Mouse (Mus musculus): ENCODE data around the gene Fhod1. TPM values are rescaled to one million over a fixed set of nuclear protein-coding genes. Genes with fewer than 3 reads are reported as not detected.

The Fhod1 gene
- total RNA-seq (2014; fragmentation: Nextera tagmentation) (2.3 and 4.7 TPM in 2 replicates), total RNA-seq (2017) (1.7 and 3.3 TPM in 2 replicates), polyA plus RNA-seq (2012) (6.0 and 6.1 TPM in 2 replicates)

DNA sequence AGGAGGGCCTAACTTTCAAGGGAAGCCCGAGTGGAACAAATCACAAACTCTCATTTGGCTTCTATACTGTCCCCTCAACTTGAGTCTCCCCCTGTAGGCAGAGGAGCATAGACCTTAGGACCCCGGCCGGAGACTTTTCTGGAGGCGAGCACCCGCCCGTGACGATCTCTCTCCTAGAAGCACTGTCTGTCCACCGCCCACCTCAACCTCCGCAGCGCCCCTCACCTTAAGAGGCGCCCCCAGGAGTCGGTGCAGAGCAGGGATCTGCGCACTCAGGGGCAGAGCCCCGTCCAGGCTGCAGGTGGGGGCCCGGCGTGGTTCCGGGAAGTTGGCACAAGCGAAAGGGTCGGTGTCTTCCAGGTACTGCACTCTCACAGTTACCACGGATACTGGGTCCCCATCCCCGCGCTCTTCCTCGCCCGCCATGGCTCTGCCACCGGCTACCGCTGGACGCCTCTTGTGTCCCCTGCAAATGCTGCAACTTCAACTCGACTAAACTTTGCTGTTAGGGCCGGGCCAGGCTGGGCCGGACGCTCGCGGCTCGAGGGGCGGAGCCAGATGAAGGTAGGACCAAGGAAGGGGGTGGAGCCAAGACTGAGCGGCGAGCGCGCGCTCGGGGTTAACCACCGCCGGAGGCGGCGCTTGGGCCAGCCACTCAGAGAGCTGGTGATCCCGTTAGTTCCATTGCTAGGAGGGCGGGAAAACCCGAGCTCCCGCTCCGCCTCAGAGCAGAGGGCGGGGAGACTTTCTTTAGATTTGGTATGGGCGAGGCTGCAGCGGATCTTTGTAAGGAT is at the start of gene Fhod1:
Fhod1 (minus strand) TSS at position 526 of the 794 bp plus-strand sequence.
- Histone ChIP-seq H3K27me3 (ENCODE audit: insufficient read depth, low read length) (peaks cover 48% of the 10 kb centered on the region), H3K36me3 (replicated peaks) (peaks cover 4% of the 10 kb centered on the region), H3K4me3 (ENCODE audit: low read depth, low read length) (peak within 1 kb of the TSS; percentile 74), H3K9me3 (replicated peaks) (no peaks in the 10 kb centered on the region), H3K4me1 (ENCODE audit: insufficient read depth, low read depth, low read length) (peaks cover 68% of the 10 kb centered on the region)
- TF ChIP-seq TAL1 (conservative IDR thresholded peaks at IDR 0.05; ENCODE audit: low read depth, low read length) (no peak), GATA2 (IDR thresholded peaks at IDR 0.05; ENCODE audit: borderline replicate concordance, low read depth, low read length) (no peak), GATA1 (IDR thresholded peaks at IDR 0.05; ENCODE audit: borderline replicate concordance, low read length) (no peak), POLR2AphosphoS5 (IDR thresholded peaks at IDR 0.05; ENCODE audit: insufficient replicate concordance, low read depth, low read length) (no peak), CTCF (IDR thresholded peaks at IDR 0.05; ENCODE audit: low read depth, low read length) (no peak)
- peak; percentile 87 for ATAC-seq (ENCODE audit: extremely low read depth, insufficient number of reproducible peaks, low FRiP score, poor library complexity, severe bottlenecking)
- peak; percentile 86 for DNase-seq (ENCODE audit: low spot score)

DNA sequence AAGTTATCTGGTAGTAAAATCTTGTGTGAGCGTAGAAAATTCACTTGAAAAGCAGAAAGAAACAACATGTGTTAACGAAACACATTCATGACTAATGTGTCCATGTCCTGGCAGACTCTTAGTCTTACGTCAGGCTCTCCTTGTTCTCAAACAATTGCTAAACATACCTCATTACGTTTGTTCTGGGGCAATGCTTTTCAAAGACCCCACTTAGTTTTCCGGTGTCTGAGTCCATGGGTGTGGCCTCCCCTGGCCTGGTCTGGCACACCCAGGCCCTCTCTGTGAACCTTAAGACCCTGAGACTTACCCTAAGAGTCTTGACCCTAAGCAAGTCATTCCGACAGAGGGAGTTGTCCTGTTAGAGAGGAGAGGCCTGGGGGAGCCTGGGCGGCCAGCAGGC is 46.2 kb upstream of the Fhod1 start:
- Histone ChIP-seq H3K4me1 (ENCODE audit: insufficient read depth, low read depth, low read length) (no peaks in the 10 kb centered on the region), H3K36me3 (replicated peaks) (no peaks in the 10 kb centered on the region), H3K4me3 (ENCODE audit: low read depth, low read length) (no peak overlapping the region), H3K27me3 (ENCODE audit: insufficient read depth, low read length) (peaks cover 46% of the 10 kb centered on the region), H3K9me3 (replicated peaks) (no peaks in the 10 kb centered on the region)
- ATAC-seq (ENCODE audit: extremely low read depth, insufficient number of reproducible peaks, low FRiP score, poor library complexity, severe bottlenecking) = no peak
- TF ChIP-seq GATA2 (IDR thresholded peaks at IDR 0.05; ENCODE audit: borderline replicate concordance, low read depth, low read length) (no peak), TAL1 (conservative IDR thresholded peaks at IDR 0.05; ENCODE audit: low read depth, low read length) (no peak), POLR2AphosphoS5 (IDR thresholded peaks at IDR 0.05; ENCODE audit: insufficient replicate concordance, low read depth, low read length) (no peak), GATA1 (IDR thresholded peaks at IDR 0.05; ENCODE audit: borderline replicate concordance, low read length) (no peak), CTCF (IDR thresholded peaks at IDR 0.05; ENCODE audit: low read depth, low read length) (no peak)
- DNase-seq (ENCODE audit: low spot score) = no peak

DNA sequence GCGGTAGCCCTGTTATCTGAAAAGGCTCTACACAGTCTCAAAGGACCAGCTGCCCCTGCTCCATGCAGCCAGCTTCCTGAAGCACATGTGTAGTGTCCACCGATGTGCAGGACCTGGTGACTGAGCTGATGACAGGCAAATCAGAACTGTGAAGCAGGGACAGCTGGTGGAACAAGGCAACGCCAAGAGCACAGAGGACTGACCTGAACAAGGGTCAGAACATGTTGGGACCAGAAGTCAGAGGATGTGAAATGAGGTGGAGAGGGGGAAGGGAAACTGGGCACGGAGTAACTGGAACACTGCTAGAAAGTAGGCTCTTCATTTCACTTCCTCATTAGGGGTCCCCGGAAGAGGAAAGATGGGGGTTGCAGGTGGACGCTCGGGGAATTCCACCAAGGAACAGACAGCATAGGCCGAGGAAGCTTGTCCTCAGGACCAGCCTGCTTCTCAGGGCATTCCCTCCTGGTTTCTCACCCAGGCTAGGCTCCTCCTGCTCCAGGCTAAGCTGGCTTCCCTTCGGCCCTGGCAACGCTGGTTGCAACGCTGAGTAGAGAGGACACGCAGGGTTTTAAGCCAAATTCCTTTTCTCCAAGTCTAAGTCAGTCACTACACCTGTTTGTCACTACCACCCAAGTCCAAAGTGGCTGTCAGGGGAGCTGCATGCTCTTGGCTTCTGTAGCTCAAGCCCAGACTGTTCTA is 45.5 kb upstream of the Fhod1 start:
- H3K9me3 ChIP-seq (replicated peaks) = no peaks in the 10 kb centered on the region
- peaks cover 43% of the 10 kb centered on the region for H3K27me3 ChIP-seq (ENCODE audit: insufficient read depth, low read length)
- no peaks in the 10 kb centered on the region for H3K36me3 ChIP-seq (replicated peaks)
- no peaks in the 10 kb centered on the region for H3K4me1 ChIP-seq (ENCODE audit: insufficient read depth, low read depth, low read length)
- no peak for ATAC-seq (ENCODE audit: extremely low read depth, insufficient number of reproducible peaks, low FRiP score, poor library complexity, severe bottlenecking)
- TF ChIP-seq GATA1 (IDR thresholded peaks at IDR 0.05; ENCODE audit: borderline replicate concordance, low read length) = no peak
- DNase-seq (ENCODE audit: low spot score) = no peak
- H3K4me3 ChIP-seq (ENCODE audit: low read depth, low read length) = no peak overlapping the region

DNA sequence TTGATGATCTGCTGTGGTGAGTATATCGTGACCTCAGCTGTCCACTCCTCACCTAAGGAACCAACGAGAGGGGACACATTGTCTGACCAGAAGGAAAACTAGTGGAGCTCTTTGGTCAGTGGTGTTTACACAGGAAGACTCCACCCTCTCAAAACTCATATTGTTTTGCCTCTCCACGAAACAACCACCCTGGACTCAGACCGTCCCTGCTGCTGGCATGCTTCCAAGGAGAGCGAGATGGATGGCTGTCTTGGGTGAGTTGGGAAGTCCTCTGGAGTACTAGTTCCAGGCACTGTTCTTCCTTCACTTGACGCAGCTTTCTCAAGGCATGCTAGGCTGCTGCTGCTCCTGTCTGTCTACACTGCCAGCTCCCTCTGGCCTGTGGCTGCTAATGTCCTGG is 41.3 kb upstream of the Fhod1 start:
- no peak overlapping the region for H3K4me3 ChIP-seq (ENCODE audit: low read depth, low read length)
- peaks cover 41% of the 10 kb centered on the region for H3K27me3 ChIP-seq (ENCODE audit: insufficient read depth, low read length)
- no peaks in the 10 kb centered on the region for H3K36me3 ChIP-seq (replicated peaks)
- TF ChIP-seq TAL1 (conservative IDR thresholded peaks at IDR 0.05; ENCODE audit: low read depth, low read length) (no peak), GATA1 (IDR thresholded peaks at IDR 0.05; ENCODE audit: borderline replicate concordance, low read length) (no peak), GATA2 (IDR thresholded peaks at IDR 0.05; ENCODE audit: borderline replicate concordance, low read depth, low read length) (no peak), CTCF (IDR thresholded peaks at IDR 0.05; ENCODE audit: low read depth, low read length) (no peak), POLR2AphosphoS5 (IDR thresholded peaks at IDR 0.05; ENCODE audit: insufficient replicate concordance, low read depth, low read length) (no peak)
- H3K9me3 ChIP-seq (replicated peaks) = no peaks in the 10 kb centered on the region
- no peaks in the 10 kb centered on the region for H3K4me1 ChIP-seq (ENCODE audit: insufficient read depth, low read depth, low read length)
- DNase-seq (ENCODE audit: low spot score) (no peak), ATAC-seq (ENCODE audit: extremely low read depth, insufficient number of reproducible peaks, low FRiP score, poor library complexity, severe bottlenecking) (no peak)

DNA sequence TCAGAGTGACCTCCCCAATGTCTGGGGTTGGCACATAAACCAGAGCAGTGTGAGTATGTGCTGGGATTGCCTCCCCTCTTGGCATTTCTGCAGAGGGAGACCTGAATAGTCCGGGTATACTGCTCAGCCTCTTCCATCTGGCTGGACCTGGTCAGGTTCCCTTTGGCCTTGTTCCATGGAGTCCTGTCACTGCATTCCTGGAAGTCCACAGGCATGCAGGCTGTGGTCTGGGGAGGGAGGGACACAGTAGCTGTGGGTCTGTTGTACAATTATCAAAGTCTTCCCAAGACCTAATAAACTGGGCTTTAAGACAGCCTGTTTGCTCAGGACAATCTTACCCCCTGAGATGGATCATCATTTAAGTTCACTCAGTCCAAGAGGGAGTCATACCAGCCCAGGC is 39.4 kb upstream of the Fhod1 start:
- no peak overlapping the region for H3K4me3 ChIP-seq (ENCODE audit: low read depth, low read length)

DNA sequence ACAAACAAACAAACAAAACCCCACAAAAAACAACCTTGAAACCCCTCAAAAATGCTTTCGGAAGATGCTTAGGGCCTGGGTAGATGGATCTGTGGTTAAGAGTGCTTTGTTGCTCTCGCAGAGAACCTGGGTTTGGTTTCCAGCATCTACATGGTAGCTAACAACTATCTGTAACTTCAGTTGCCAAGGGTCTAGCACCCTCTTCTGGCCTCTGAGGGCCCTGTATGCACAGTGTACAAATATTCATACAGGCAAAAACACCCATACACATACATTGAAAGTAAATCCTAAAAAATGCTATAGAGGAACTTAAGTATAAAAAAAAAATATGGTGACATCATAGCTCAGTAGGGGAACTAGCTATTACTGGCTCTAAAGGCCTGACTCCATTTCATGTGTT is 36.3 kb upstream of the Fhod1 start:
- ATAC-seq (ENCODE audit: extremely low read depth, insufficient number of reproducible peaks, low FRiP score, poor library complexity, severe bottlenecking) (no peak), DNase-seq (ENCODE audit: low spot score) (no peak)
- no peaks in the 10 kb centered on the region for H3K36me3 ChIP-seq (replicated peaks)
- H3K27me3 ChIP-seq (ENCODE audit: insufficient read depth, low read length) = peaks cover 41% of the 10 kb centered on the region
- no peak overlapping the region for H3K4me3 ChIP-seq (ENCODE audit: low read depth, low read length)
- H3K9me3 ChIP-seq (replicated peaks) = no peaks in the 10 kb centered on the region
- no peak for TF ChIP-seq TAL1 (conservative IDR thresholded peaks at IDR 0.05; ENCODE audit: low read depth, low read length)
- no peak for TF ChIP-seq GATA1 (IDR thresholded peaks at IDR 0.05; ENCODE audit: borderline replicate concordance, low read length)
- no peak for TF ChIP-seq CTCF (IDR thresholded peaks at IDR 0.05; ENCODE audit: low read depth, low read length)
- TF ChIP-seq GATA2 (IDR thresholded peaks at IDR 0.05; ENCODE audit: borderline replicate concordance, low read depth, low read length) = no peak
- no peak for TF ChIP-seq POLR2AphosphoS5 (IDR thresholded peaks at IDR 0.05; ENCODE audit: insufficient replicate concordance, low read depth, low read length)
- H3K4me1 ChIP-seq (ENCODE audit: insufficient read depth, low read depth, low read length) = no peaks in the 10 kb centered on the region

More for the DNA sequence above, 39.4 kb upstream of the Fhod1 start:
- no peaks in the 10 kb centered on the region for H3K36me3 ChIP-seq (replicated peaks)
- TF ChIP-seq CTCF (IDR thresholded peaks at IDR 0.05; ENCODE audit: low read depth, low read length) (no peak), GATA1 (IDR thresholded peaks at IDR 0.05; ENCODE audit: borderline replicate concordance, low read length) (no peak), POLR2AphosphoS5 (IDR thresholded peaks at IDR 0.05; ENCODE audit: insufficient replicate concordance, low read depth, low read length) (no peak), GATA2 (IDR thresholded peaks at IDR 0.05; ENCODE audit: borderline replicate concordance, low read depth, low read length) (no peak), TAL1 (conservative IDR thresholded peaks at IDR 0.05; ENCODE audit: low read depth, low read length) (no peak)
- no peaks in the 10 kb centered on the region for H3K9me3 ChIP-seq (replicated peaks)
- H3K4me1 ChIP-seq (ENCODE audit: insufficient read depth, low read depth, low read length) = no peaks in the 10 kb centered on the region
- H3K27me3 ChIP-seq (ENCODE audit: insufficient read depth, low read length) = peaks cover 34% of the 10 kb centered on the region
- ATAC-seq (ENCODE audit: extremely low read depth, insufficient number of reproducible peaks, low FRiP score, poor library complexity, severe bottlenecking) (no peak), DNase-seq (ENCODE audit: low spot score) (no peak)

All from G1E (cell line).